Mouse (Mus musculus) heart, embryonic 11.5 days (tissue): Measurements from ENCODE around the gene Myo1e. TPM values are rescaled to one million over a fixed set of nuclear protein-coding genes. Genes with fewer than 3 reads are reported as not detected.

ENCODE experiments used
- ATAC-seq: fragments of 200-750 bp; cut with Nextera tagmentation; replicated peaks from 2 replicates; pipeline ENCODE4 v1.8.0; 2017; ENCODE audit warnings: moderate library complexity; ENCODE audit not compliant: insufficient number of reproducible peaks, low FRiP score, low TSS enrichment
- H3K27ac ChIP-seq: fragments of 300-500 bp; sonication (generic); 2 replicates; pipeline ENCODE4 v1.5.1; 2014; ENCODE audit warnings: mild to moderate bottlenecking, low read depth, low read length
- H3K27me3 ChIP-seq: fragments of 300-500 bp; sonication (generic); 2 replicates; pipeline ENCODE4 v1.6.1; 2014; ENCODE audit warnings: mild to moderate bottlenecking, low read length, mixed read lengths; ENCODE audit not compliant: control insufficient read depth, insufficient read depth
- H3K36me3 ChIP-seq: fragments of 300-500 bp; sonication (generic); 2 replicates; pipeline ENCODE4 v1.6.1; 2014; ENCODE audit warnings: mild to moderate bottlenecking, low read length, moderate library complexity, mixed read lengths; ENCODE audit not compliant: control insufficient read depth, insufficient read depth
- H3K4me1 ChIP-seq: fragments of 300-500 bp; sonication (generic); 2 replicates; pipeline ENCODE4 v1.6.1; 2014; ENCODE audit warnings: low read length; ENCODE audit not compliant: control insufficient read depth, insufficient read depth
- H3K4me2 ChIP-seq: fragments of 300-500 bp; sonication (generic); 2 replicates; pipeline ENCODE4 v1.6.1; 2014; ENCODE audit warnings: mild to moderate bottlenecking, moderate library complexity
- H3K4me3 ChIP-seq: fragments of 300-500 bp; sonication (generic); 2 replicates; pipeline ENCODE4 v1.5.1; 2014; ENCODE audit warnings: low read depth, low read length
- H3K9ac ChIP-seq: fragments of 300-500 bp; sonication (generic); 2 replicates; pipeline ENCODE4 v1.6.1; 2014; ENCODE audit warnings: mild to moderate bottlenecking, low read depth, low read length, moderate library complexity
- H3K9me3 ChIP-seq: fragments of 300-500 bp; sonication (generic); replicated peaks from 2 replicates; pipeline ENCODE4 v1.6.1; 2016; ENCODE audit warnings: low read length; ENCODE audit not compliant: control insufficient read depth
- WGBS: fragments of 180-500 bp; shearing (Covaris S2); extraction: QIAGEN DNeasy Blood & Tissue Kit; methylation state at CpG from one replicate; pipeline ENCODE4 v1.1.7; 2014; ENCODE audit not compliant: insufficient replicate concordance; 5-methylcytosine and 5-hydroxymethylcytosine counted together
- polyA plus RNA-seq: library from polyadenylated mRNA; unstranded; fragments of >200 nt; fragmentation: Nextera tagmentation; extraction: Ambion mirVana; gene quantifications from 2 replicates; pipeline ENCODE4 v1.2.1, GENCODE M21; 2014

Gene Myo1e
- polyA plus RNA-seq, 1 experiment from 2014 or later, result 11.2 TPM

- WGBS, result 79% methylated on average over 8 of the region's 8 CpGs
- no peak overlapping the region for H3K4me2 ChIP-seq
- H3K9ac ChIP-seq, result no peak overlapping the region
- H3K36me3 ChIP-seq, result no peaks in the 10 kb centered on the region
- no peaks in the 10 kb centered on the region for H3K9me3 ChIP-seq
- H3K4me3 ChIP-seq, result no peak overlapping the region
- H3K4me1 ChIP-seq, result peaks cover 14% of the 10 kb centered on the region
- H3K27ac ChIP-seq, result no peak overlapping the region
- no peak for ATAC-seq
- H3K27me3 ChIP-seq, result no peaks in the 10 kb centered on the region
Measured at GRCm38 (mm10) chr9:70243241-70243640, 36.1 kb downstream of the Myo1e start.

- peaks cover 14% of the 10 kb centered on the region for H3K4me1 ChIP-seq
- no peak for ATAC-seq
- no peaks in the 10 kb centered on the region for H3K36me3 ChIP-seq
- no peak overlapping the region for H3K27ac ChIP-seq
- H3K4me3 ChIP-seq, result no peak overlapping the region
- no peak overlapping the region for H3K9ac ChIP-seq
- 65% methylated on average over 2 of the region's 2 CpGs for WGBS
- H3K9me3 ChIP-seq, result no peaks in the 10 kb centered on the region
- H3K27me3 ChIP-seq, result no peaks in the 10 kb centered on the region
- H3K4me2 ChIP-seq, result no peak overlapping the region
Measured at GRCm38 (mm10) chr9:70243708-70244107, 36.6 kb downstream of the Myo1e start.

GRCm38 (mm10) chr9:70244115-70244514 is 37.0 kb downstream of the Myo1e start:
- no peaks in the 10 kb centered on the region for H3K9me3 ChIP-seq
- 71% methylated on average over 7 of the region's 7 CpGs for WGBS
- no peak overlapping the region for H3K27ac ChIP-seq
- no peaks in the 10 kb centered on the region for H3K27me3 ChIP-seq
- peaks cover 14% of the 10 kb centered on the region for H3K4me1 ChIP-seq
- no peak overlapping the region for H3K4me3 ChIP-seq
- ATAC-seq, result no peak
- H3K36me3 ChIP-seq, result no peaks in the 10 kb centered on the region
- H3K4me2 ChIP-seq, result no peak overlapping the region
- H3K9ac ChIP-seq, result no peak overlapping the region

- H3K36me3 ChIP-seq, result no peaks in the 10 kb centered on the region
- ATAC-seq, result no peak
- no peaks in the 10 kb centered on the region for H3K9me3 ChIP-seq
- H3K27me3 ChIP-seq, result no peaks in the 10 kb centered on the region
- no peak overlapping the region for H3K4me3 ChIP-seq
- peaks cover 16% of the 10 kb centered on the region for H3K4me1 ChIP-seq
- H3K27ac ChIP-seq, result no peak overlapping the region
- H3K4me2 ChIP-seq, result no peak overlapping the region
- WGBS, result 84% methylated on average over 9 of the region's 9 CpGs
- H3K9ac ChIP-seq, result no peak overlapping the region
Measured at GRCm38 (mm10) chr9:70245040-70245439, 37.9 kb downstream of the Myo1e start.

- peaks cover 16% of the 10 kb centered on the region for H3K4me1 ChIP-seq
- no peaks in the 10 kb centered on the region for H3K27me3 ChIP-seq
- no peak overlapping the region for H3K4me3 ChIP-seq
- H3K27ac ChIP-seq, result no peak overlapping the region
- H3K9me3 ChIP-seq, result no peaks in the 10 kb centered on the region
- ATAC-seq, result no peak
- 72% methylated on average over 10 of the region's 10 CpGs for WGBS
- H3K36me3 ChIP-seq, result no peaks in the 10 kb centered on the region
- no peak overlapping the region for H3K9ac ChIP-seq
- no peak overlapping the region for H3K4me2 ChIP-seq
Measured at GRCm38 (mm10) chr9:70246427-70246826, 39.3 kb downstream of the Myo1e start.

GRCm38 (mm10) chr9:70248046-70248445 is 40.9 kb downstream of the Myo1e start:
- ATAC-seq, result no peak
- Histone ChIP-seq H3K9ac (no peak overlapping the region), H3K36me3 (no peaks in the 10 kb centered on the region), H3K27ac (no peak overlapping the region), H3K9me3 (no peaks in the 10 kb centered on the region), H3K4me3 (no peak overlapping the region), H3K27me3 (no peaks in the 10 kb centered on the region), H3K4me2 (no peak overlapping the region), H3K4me1 (peaks cover 5% of the 10 kb centered on the region; the same call in 1 of the 2 replicates)
- 91% methylated on average over 6 of the region's 6 CpGs for WGBS

GRCm38 (mm10) chr9:70248826-70249225 is 41.7 kb downstream of the Myo1e start:
- H3K4me3 ChIP-seq, result no peak overlapping the region
- ATAC-seq, result no peak
- no peak overlapping the region for H3K27ac ChIP-seq
- no peak overlapping the region for H3K9ac ChIP-seq
- H3K27me3 ChIP-seq, result no peaks in the 10 kb centered on the region
- no peak overlapping the region for H3K4me2 ChIP-seq
- no peaks in the 10 kb centered on the region for H3K36me3 ChIP-seq
- 71% methylated on average over 4 of the region's 4 CpGs for WGBS
- no peaks in the 10 kb centered on the region for H3K9me3 ChIP-seq
- peaks cover 11% of the 10 kb centered on the region; the same call in 1 of the 2 replicates for H3K4me1 ChIP-seq

GRCm38 (mm10) chr9:70249881-70250681 is 42.9 kb downstream of the Myo1e start:
- H3K4me2 ChIP-seq, result no peak overlapping the region
- no peak overlapping the region for H3K27ac ChIP-seq
- H3K9me3 ChIP-seq, result no peaks in the 10 kb centered on the region
- H3K4me3 ChIP-seq, result no peak overlapping the region
- no peaks in the 10 kb centered on the region for H3K27me3 ChIP-seq
- H3K36me3 ChIP-seq, result no peaks in the 10 kb centered on the region
- no peak overlapping the region for H3K9ac ChIP-seq
- H3K4me1 ChIP-seq, result peaks cover 11% of the 10 kb centered on the region; the same call in 1 of the 2 replicates
- no peak for ATAC-seq
- 69% methylated on average over 12 of the region's 12 CpGs for WGBS

GRCm38 (mm10) chr9:70251441-70251985 is 44.4 kb downstream of the Myo1e start:
- Histone ChIP-seq H3K9me3 (no peaks in the 10 kb centered on the region), H3K36me3 (no peaks in the 10 kb centered on the region), H3K27ac (no peak overlapping the region), H3K4me1 (peaks cover 11% of the 10 kb centered on the region; the same call in 1 of the 2 replicates), H3K4me3 (no peak overlapping the region), H3K9ac (no peak overlapping the region), H3K4me2 (no peak overlapping the region), H3K27me3 (no peaks in the 10 kb centered on the region)
- no peak for ATAC-seq
- 82% methylated on average over 10 of the region's 10 CpGs for WGBS
